Mouse (Mus musculus): Measurements from ENCODE around the gene Fbf1. TPM values are rescaled to one million over a fixed set of nuclear protein-coding genes. Genes with fewer than 3 reads are reported as not detected.
"Not testable (repeated sequence)": the region's sequence is repeated elsewhere in the genome, so short reads cannot be mapped to it uniquely, and the experiment has no call there.

Fbf1 gene
- total RNA-seq, 2 experiments from 2014 or later, result 80.9 to 95.6 TPM

GRCm38 (mm10) chr11:116133497-116133896, 34.5 kb downstream of the Fbf1 start:
- DNase-seq, result no peak

GRCm38 (mm10) chr11:116132366-116133333, 35.3 kb downstream of the Fbf1 start:
- no peak for DNase-seq

- DNase-seq, result no peak
Observed at GRCm38 (mm10) chr11:116131349-116132170, 36.4 kb downstream of the Fbf1 start.

- peak; percentile 83 to 85 for DNase-seq
Observed at GRCm38 (mm10) chr11:116130488-116131205, 37.3 kb downstream of the Fbf1 start, which contains the start of gene Trim65. Trim65 (minus strand) TSS chr11:116131128.

GRCm38 (mm10) chr11:116129993-116130487, 37.9 kb downstream of the Fbf1 start:
- no peak for DNase-seq

GRCm38 (mm10) chr11:116129091-116129790, 38.7 kb downstream of the Fbf1 start:
- no peak for DNase-seq

GRCm38 (mm10) chr11:116127986-116128385, 40.0 kb downstream of the Fbf1 start:
- no peak for DNase-seq

GRCm38 (mm10) chr11:116127156-116127980, 40.6 kb downstream of the Fbf1 start, which contains the start of gene Trim47:
Trim47 (minus strand) TSS chr11:116127210.
- no peak for DNase-seq

GRCm38 (mm10) chr11:116126261-116126660, 41.7 kb downstream of the Fbf1 start:
- DNase-seq, result no peak

- not testable (repeated sequence) for DNase-seq
Observed at GRCm38 (mm10) chr11:116121731-116122245, 46.2 kb downstream of the Fbf1 start.

- no peak for DNase-seq
Observed at GRCm38 (mm10) chr11:116117819-116118218, 50.1 kb downstream of the Fbf1 start.

GRCm38 (mm10) chr11:116117241-116117640, 50.7 kb downstream of the Fbf1 start:
- DNase-seq, result no peak

- DNase-seq, result no peak
Observed at GRCm38 (mm10) chr11:116111611-116112203, 56.3 kb downstream of the Fbf1 start.

- no peak for DNase-seq
Observed at GRCm38 (mm10) chr11:116111067-116111466, 56.9 kb downstream of the Fbf1 start.

GRCm38 (mm10) chr11:116110540-116110939, 57.4 kb downstream of the Fbf1 start:
- no peak for DNase-seq

GRCm38 (mm10) chr11:116110131-116110530, 57.8 kb downstream of the Fbf1 start:
- no peak for DNase-seq

GRCm38 (mm10) chr11:116109441-116110081, 58.4 kb downstream of the Fbf1 start:
- no peak for DNase-seq

- DNase-seq, result peak in 1 of 2 experiments; percentile 56
Observed at GRCm38 (mm10) chr11:116108464-116109137, 59.4 kb downstream of the Fbf1 start.
